Mouse (Mus musculus) heart, postnatal 10 days (tissue): Measurements from ENCODE around the gene Rpf2. TPM values are rescaled to one million over a fixed set of nuclear protein-coding genes. Genes with fewer than 3 reads are reported as not detected.
A peak's percentile ranks its signal among the peaks of the same experiment; 100 is the strongest.

Experiments used
- DNase-seq, 2 experiments: peaks; one replicate each; pipeline ENCODE4 v3.0.0; 2021
- intact Hi-C: fragments of 180-260 bp; cut with DNase I; formaldehyde crosslinking; loops from one replicate; pipeline ENCODE4 v1.15.1; 2025
- total RNA-seq, 2 experiments: library from RNA; stranded (reverse); gene quantifications; 2 replicates each; pipeline ENCODE4 v1.2.3; 2021

Gene Rpf2
- total RNA-seq, 2 experiments from 2014 or later = 16.1 to 17.2 TPM

DNA sequence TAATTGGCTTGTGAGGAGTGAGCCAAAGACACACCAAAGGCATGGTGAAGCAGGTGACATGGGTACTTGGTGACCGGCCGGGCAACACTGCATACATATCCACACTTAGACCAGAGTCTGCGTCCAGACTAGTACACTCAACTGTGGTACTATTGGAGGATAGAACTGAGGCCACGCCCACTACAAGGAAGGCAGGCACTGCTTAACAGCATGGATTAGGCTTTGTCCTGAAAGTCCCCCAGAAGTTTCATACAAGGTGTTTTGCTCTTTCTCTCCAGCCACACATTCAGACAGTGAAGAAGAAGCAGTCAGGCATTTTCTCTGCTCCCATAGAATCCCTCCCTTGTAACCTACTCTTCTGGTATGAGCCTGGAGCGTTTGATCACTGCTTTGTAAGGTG is 9.9 kb upstream of the Rpf2 start:
- intact Hi-C loops = no loop called here

GRCm38 (mm10) chr10:40250969-40251368 is 4.1 kb upstream of the Rpf2 start:
- intact Hi-C loops = no loop called here

More for the DNA sequence above, 9.9 kb upstream of the Rpf2 start:
- DNase-seq = peak; percentile 68 to 69

DNA sequence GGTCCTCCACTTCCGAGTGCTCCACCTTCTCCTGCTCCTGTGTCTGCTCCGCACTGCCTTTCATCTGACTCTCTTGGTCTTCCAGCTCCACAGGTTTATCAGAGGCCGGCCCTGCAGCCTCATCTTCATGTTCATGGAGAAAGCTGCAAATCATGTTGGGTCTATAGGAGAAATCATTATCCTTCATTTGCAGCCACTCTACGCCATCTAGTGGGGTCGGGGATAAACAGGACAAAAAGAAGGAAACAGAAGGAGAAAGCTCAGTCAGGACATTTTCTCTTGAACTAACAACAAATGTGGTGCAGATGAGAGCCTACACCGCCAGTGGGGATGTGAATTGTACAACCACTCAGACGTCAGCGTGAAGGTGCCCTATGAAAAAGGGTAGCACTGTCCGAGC is 2.8 kb upstream of the Rpf2 start:
- intact Hi-C loops = no loop called here
- no peak for DNase-seq

More at GRCm38 (mm10) chr10:40250969-40251368, 4.1 kb upstream of the Rpf2 start:
- DNase-seq = no peak

- DNase-seq = no peak
- intact Hi-C loops = no loop called here
Observed at GRCm38 (mm10) chr10:40247166-40247716, 405 bp upstream of the Rpf2 start.

- intact Hi-C loops = no loop called here
- no peak for DNase-seq
Observed at GRCm38 (mm10) chr10:40237826-40238225, 9.0 kb downstream of the Rpf2 start.

GRCm38 (mm10) chr10:40233241-40233640 is 13.6 kb downstream of the Rpf2 start:
- intact Hi-C loops = no loop called here
- no peak for DNase-seq

- DNase-seq = no peak
- intact Hi-C loops = no loop called here
Observed at GRCm38 (mm10) chr10:40232442-40232841, 14.4 kb downstream of the Rpf2 start.

DNA sequence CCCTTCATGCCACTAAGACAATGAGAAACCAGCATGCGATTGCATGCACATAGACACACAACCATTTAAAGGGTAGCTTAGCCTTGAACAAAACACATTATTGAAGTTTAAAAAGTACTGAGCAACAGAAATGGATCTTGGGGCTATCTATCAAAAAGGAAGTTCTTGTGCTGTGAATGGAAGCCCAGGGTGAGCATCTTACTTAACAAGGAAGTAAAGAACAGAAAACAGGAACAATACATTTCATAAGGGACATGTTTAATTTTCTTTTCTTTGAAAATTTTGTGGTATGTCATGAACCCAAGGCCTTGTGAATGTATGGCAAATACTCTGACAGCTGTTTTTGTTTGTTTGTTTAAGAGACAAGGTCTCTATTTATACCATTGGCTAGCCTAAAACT is 17.1 kb downstream of the Rpf2 start:
- intact Hi-C loops = no loop called here
- DNase-seq = no peak

DNA sequence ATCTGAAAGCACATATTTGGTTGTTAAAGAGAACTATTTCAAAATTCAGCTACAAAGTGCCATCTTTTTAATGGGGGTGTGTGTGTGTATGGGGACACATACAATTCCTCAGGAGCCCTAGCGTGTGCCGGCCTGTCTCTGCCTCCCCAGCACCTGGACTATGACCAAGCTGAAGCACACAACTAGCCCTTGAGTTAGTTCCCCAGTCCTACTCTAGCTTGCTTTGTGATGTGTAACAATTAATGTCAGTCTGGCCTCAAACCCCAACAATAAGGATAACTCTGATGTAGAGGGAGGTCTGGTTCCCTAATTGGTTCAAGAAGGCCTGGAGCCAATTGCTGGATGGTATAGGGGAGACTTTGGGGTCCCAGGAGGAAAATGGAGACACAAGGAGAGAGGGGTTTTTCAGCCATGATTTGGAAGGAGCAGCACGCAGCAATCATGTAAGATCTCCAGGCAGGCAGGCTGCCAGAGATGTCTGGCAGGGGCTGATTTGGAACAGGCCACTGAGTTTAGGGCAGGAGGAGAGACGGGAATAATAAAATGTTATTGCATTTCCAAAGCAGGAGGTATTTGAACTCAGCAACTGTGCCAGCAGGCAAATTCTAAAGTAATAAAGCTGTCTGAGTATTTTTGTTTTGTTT is 19.1 kb downstream of the Rpf2 start:
- intact Hi-C loops = no loop called here
- DNase-seq = no peak

- DNase-seq = no peak
Observed at GRCm38 (mm10) chr10:40218874-40219273, 28.0 kb downstream of the Rpf2 start.

GRCm38 (mm10) chr10:40212443-40213169 is 34.2 kb downstream of the Rpf2 start:
- peak; percentile 95 to 97 for DNase-seq
- intact Hi-C loops = loop anchor here (1.0 to 5.0 kb wide), 3 partner anchors 70 to 255 kb away; partner anchors contain the start of gene Slc16a10

More at GRCm38 (mm10) chr10:40218874-40219273, 28.0 kb downstream of the Rpf2 start:
- intact Hi-C loops = no loop called here

DNA sequence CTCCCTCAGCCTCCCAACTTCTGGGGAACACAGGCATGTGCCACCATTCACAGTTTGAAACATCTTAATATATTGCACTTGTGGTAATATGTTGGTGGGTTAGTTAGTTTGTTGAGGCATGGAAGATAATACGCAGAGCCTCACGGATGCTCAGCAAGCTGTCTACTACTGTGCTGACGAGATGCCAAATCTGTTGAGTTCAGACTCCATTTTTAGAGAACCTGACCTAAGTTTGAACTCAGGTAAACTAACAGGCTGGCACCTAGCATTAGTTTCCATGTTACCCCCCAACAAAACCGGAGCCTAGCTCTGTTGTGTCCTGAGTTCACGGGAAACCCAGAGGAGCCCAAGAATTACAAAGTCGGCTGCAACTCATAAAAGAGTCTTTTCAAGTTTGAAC is 51.8 kb downstream of the Rpf2 start:
- intact Hi-C loops = no loop called here
- no peak for DNase-seq

- intact Hi-C loops = no loop called here
- no peak for DNase-seq
Observed at GRCm38 (mm10) chr10:40192010-40192935, 54.6 kb downstream of the Rpf2 start.

- DNase-seq = peak in 1 of 2 experiments; percentile 18
Observed at GRCm38 (mm10) chr10:40191338-40191979, 55.4 kb downstream of the Rpf2 start.

DNA sequence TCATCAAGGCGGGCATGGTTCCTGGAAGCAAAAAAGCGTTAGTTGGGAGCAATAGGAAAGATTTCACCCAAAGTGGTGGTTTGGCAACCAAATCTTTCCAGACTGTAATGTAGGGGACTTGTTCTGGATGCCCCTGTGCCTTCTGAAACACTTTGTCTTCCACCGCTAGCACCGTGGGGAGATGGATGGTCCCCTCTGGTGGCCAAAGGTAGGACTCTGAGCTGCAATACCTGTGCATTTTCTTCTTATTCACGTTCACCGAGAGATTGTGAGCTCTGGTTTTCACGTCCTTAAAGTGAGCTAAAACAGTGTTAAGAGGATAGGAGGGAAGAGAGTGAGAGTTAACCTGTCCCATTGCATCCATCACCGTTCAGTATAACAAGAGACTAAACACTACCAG is 56.0 kb downstream of the Rpf2 start:
- intact Hi-C loops = no loop called here
- DNase-seq = no peak

More at GRCm38 (mm10) chr10:40191338-40191979, 55.4 kb downstream of the Rpf2 start:
- intact Hi-C loops = no loop called here

DNA sequence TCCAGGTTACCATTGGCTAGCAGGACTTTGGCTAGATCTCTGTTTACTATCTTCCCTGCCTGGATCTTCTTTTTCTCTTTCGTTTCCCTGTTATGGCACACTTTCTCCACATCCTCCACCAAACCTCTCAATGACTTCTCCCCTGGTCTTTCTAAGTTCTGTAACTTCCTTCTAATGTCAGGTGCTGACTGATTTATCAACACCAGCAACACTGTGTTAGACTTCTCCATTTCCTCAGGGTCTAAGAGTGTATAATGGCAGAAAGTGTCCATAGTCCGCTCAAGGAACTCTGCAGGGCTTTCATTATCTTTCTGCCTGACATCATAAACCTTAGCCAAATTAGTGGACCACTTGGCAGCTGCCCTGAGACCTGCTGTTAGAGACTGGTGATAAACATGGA is 57.1 kb downstream of the Rpf2 start:
- intact Hi-C loops = no loop called here
- no peak for DNase-seq

DNA sequence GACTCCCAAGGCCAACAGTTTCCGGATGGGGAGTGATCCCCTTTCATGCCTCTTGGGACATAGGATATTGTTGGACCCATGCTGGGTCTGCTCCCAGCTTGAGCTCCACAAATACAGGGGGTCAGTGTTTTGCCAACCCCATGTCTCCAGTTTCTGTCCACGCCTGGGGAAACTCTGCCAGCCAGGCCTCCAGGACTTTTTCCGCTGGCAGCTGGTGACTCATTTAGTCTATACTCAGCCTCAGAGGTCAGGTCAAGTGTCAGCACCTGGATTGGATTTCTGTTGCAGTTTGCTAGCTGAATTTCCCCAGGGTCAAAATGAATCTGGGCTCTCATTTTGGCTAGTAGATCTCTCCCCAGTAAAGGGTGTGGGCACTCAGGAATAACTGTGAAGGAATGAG is 58.0 kb downstream of the Rpf2 start:
- no peak for DNase-seq
- intact Hi-C loops = no loop called here

- intact Hi-C loops = no loop called here
- no peak for DNase-seq
Observed at GRCm38 (mm10) chr10:40185956-40186355, 60.9 kb downstream of the Rpf2 start.

DNA sequence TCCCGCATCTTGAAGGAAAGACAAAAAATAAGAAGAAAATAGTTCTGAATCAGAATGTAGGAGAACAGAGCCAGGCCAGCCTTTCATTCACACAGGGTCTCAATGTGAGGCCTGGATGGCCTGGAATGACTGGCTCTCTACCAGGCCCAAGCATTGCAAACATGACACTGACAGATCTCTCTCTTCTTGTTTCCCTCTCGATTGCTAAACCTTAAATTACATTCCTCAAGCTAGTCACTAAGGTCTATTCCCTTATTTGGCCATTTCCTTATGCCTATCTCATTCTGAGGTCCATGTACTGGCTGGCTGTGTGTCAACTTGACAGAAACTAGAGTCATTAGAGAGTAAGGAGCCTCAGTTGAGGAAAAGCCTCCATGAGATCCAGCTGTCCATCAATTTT is 66.8 kb downstream of the Rpf2 start:
- intact Hi-C loops = no loop called here
- DNase-seq = no peak

GRCm38 (mm10) chr10:40179142-40179541 is 67.7 kb downstream of the Rpf2 start:
- intact Hi-C loops = no loop called here

More at GRCm38 (mm10) chr10:40179142-40179541, 67.7 kb downstream of the Rpf2 start:
- no peak for DNase-seq
